Mouse (Mus musculus) liver, embryonic 14.5 days (tissue): ENCODE data around the gene Cbln3. TPM values are rescaled to one million over a fixed set of nuclear protein-coding genes. Genes with fewer than 3 reads are reported as not detected.

Experiments used
- ATAC-seq: fragments of 200-750 bp; cut with Nextera tagmentation; 2 replicates; pipeline ENCODE4 v1.8.0; 2017; ENCODE audit warnings: moderate number of reproducible peaks, mild to moderate bottlenecking, moderate library complexity; ENCODE audit not compliant: insufficient read depth
- DNase-seq, 3 experiments: peaks; one replicate each; pipeline ENCODE4 v3.0.0-alpha.2; 2012 to 2013; ENCODE audit warnings: low read depth in 3 of 3, low spot score in 3 of 3
- H3K27ac ChIP-seq: fragments of 300-500 bp; sonication (generic); 2 replicates; pipeline ENCODE4 v1.5.1; 2014; ENCODE audit warnings: moderate library complexity, mild to moderate bottlenecking, control low read depth, inconsistent platforms
- H3K27me3 ChIP-seq: fragments of 300-500 bp; sonication (generic); 2 replicates; pipeline ENCODE4 v1.6.1; 2014; ENCODE audit warnings: mild to moderate bottlenecking, low read length, moderate library complexity; ENCODE audit not compliant: control insufficient read depth, insufficient read depth
- H3K36me3 ChIP-seq: fragments of 300-500 bp; sonication (generic); replicated peaks from 2 replicates; pipeline ENCODE4 v1.6.1; 2014; ENCODE audit warnings: low read depth; ENCODE audit not compliant: control insufficient read depth, insufficient read depth
- H3K4me1 ChIP-seq, 2 experiments: fragments of 200-500 bp in 1 of 2; fragments of 300-500 bp in 1 of 2; sonication (generic) in 1 of 2; replicated peaks; 2 replicates each; pipeline ENCODE4 v1.6.1; 2012 to 2014; ENCODE audit warnings: antibody characterized with exemption in 1 of 2, inconsistent platforms in 1 of 2, low read length in 1 of 2; ENCODE audit not compliant: control insufficient read depth in 2 of 2, insufficient read depth in 2 of 2
- H3K4me2 ChIP-seq: fragments of 300-500 bp; sonication (generic); 2 replicates; pipeline ENCODE4 v1.6.1; 2014; ENCODE audit warnings: low read depth, mild to moderate bottlenecking, control low read depth, moderate library complexity
- H3K4me3 ChIP-seq, 2 experiments: fragments of 200-500 bp in 1 of 2; fragments of 300-500 bp in 1 of 2; sonication (generic) in 1 of 2; 2 replicates each; pipeline ENCODE4 v1.5.1; 2012 to 2014; ENCODE audit warnings: low read depth in 2 of 2, low read length in 2 of 2, mild to moderate bottlenecking in 2 of 2, control low read depth in 1 of 2, inconsistent platforms in 1 of 2, moderate library complexity in 1 of 2; ENCODE audit not compliant: insufficient read depth in 1 of 2
- H3K9ac ChIP-seq: fragments of 300-500 bp; sonication (generic); replicated peaks from 2 replicates; pipeline ENCODE4 v1.6.1; 2014; ENCODE audit warnings: mild to moderate bottlenecking, control low read depth, moderate library complexity
- H3K9me3 ChIP-seq: fragments of 300-500 bp; sonication (generic); 2 replicates; pipeline ENCODE4 v1.6.1; 2016; ENCODE audit warnings: low read length, mixed read lengths; ENCODE audit not compliant: control insufficient read depth
- CTCF ChIP-seq: IDR thresholded peaks from 2 replicates; pipeline ENCODE4 v1.5.1; 2016; ENCODE audit warnings: antibody characterized with exemption, low read depth, control low read depth
- EP300 ChIP-seq: IDR thresholded peaks from 2 replicates; pipeline ENCODE4 v1.6.1; 2016; ENCODE audit warnings: antibody characterized with exemption, low read depth
- whole genome bisulfite sequencing: fragments of 180-500 bp; shearing (Covaris S2); extraction: QIAGEN DNeasy Blood & Tissue Kit; methylation state at CpG from one replicate; pipeline ENCODE4 v1.1.7; 2014; ENCODE audit not compliant: insufficient replicate concordance; 5-methylcytosine and 5-hydroxymethylcytosine counted together
- polyA plus RNA-seq, 2 experiments: library from polyadenylated mRNA; depleted of rRNA in 1 of 2; stranded (reverse) in 1 of 2; unstranded in 1 of 2; fragments of >200 nt; fragmentation: Nextera tagmentation in 1 of 2; extraction: Ambion mirVana in 1 of 2; gene quantifications; 2 replicates each; pipeline versions ENCODE4 v1.2.1 to v1.2.3; 2012 to 2014

Gene Cbln3
- polyA plus RNA-seq, 2 experiments: 0.06 to 0.15 TPM

- TF ChIP-seq CTCF: peak; percentile 88
- no peak for TF ChIP-seq EP300
- no peaks in the 10 kb centered on the region for H3K27me3 ChIP-seq
- H3K9me3 ChIP-seq: no peaks in the 10 kb centered on the region
- H3K9ac ChIP-seq: no peak overlapping the region
- no peak overlapping the region for H3K27ac ChIP-seq
- 30% methylated on average over 14 of the region's 14 CpGs for WGBS
- H3K4me2 ChIP-seq: no peak overlapping the region
- DNase-seq (peak; percentile 67 to 72 (median 70)), ATAC-seq (no peak)
- peaks cover 12 to 19% of the 10 kb centered on the region in 2 experiments for H3K4me1 ChIP-seq
- H3K4me3 ChIP-seq: no peak overlapping the region
- no peaks in the 10 kb centered on the region for H3K36me3 ChIP-seq
Observed at GRCm38 (mm10) chr14:55918240-55919082, 34.3 kb upstream of the Cbln3 start.

DNA sequence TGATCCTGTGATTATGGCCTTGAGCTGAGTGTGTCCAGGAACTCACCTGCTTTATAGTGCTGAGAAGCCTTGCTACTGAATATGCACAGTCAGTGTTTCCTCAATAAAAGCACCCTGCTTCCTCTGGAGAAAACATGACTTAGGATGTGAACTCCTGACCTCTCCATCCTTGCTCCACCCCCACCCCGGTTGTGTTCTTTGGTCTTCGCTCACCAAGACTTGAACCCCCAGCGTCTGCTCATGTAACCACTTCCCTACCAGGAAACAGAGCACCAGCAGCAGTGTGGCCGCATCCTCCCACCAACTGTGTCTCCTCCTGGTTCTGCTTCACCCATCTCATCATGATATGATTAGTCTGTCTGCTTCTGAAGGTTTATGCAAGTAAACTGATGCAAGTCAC is 29.2 kb upstream of the Cbln3 start:
- TF ChIP-seq EP300 (no peak), CTCF (no peak)
- no peak for DNase-seq
- ATAC-seq: no peak

DNA sequence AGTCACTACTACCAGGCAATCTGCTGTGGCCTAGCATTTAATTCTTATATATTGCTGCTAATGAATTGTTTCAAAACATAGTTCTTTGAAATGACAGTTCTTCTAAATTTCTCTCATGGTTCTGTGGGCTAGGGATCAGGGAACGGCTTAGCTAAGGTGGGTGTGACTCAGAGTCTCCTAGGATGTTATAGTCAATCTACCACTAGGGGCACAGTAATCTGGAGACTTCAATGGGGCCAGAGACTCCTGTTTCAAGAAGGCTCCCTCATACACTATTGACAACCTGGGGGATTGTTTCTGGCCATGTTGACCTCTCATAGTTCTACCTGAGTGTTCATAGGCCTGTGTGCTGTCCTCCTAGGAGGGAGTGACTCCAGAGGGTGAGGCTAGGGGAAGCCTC is 21.3 kb upstream of the Cbln3 start:
- Histone ChIP-seq H3K4me1 (peaks cover 2 to 10% of the 10 kb centered on the region in 2 experiments; a peak in 3 of 4 replicates), H3K27me3 (no peaks in the 10 kb centered on the region), H3K9ac (no peak overlapping the region), H3K27ac (no peak overlapping the region), H3K4me3 (no peak overlapping the region), H3K9me3 (no peaks in the 10 kb centered on the region), H3K4me2 (no peak overlapping the region), H3K36me3 (no peaks in the 10 kb centered on the region)
- ATAC-seq: no peak
- no peak for DNase-seq
- 21% methylated on average over 1 of the region's 1 CpGs for WGBS
- no peak for TF ChIP-seq EP300
- peak; percentile 37; the same call in 1 of the 2 replicates for TF ChIP-seq CTCF

More for the DNA sequence above, 29.2 kb upstream of the Cbln3 start:
- no peak overlapping the region for H3K9ac ChIP-seq
- no peaks in the 10 kb centered on the region for H3K27me3 ChIP-seq
- H3K27ac ChIP-seq: no peak overlapping the region
- no peaks in the 10 kb centered on the region for H3K9me3 ChIP-seq
- no peak overlapping the region for H3K4me2 ChIP-seq
- 24% methylated on average over 4 of the region's 4 CpGs for WGBS
- H3K4me3 ChIP-seq: no peak overlapping the region
- H3K4me1 ChIP-seq: no peaks in the 10 kb centered on the region
- no peaks in the 10 kb centered on the region for H3K36me3 ChIP-seq

- no peak for DNase-seq
- no peak overlapping the region; the same call in 1 of the 2 replicates for H3K9ac ChIP-seq
- ATAC-seq: no peak
- no peak for TF ChIP-seq EP300
- TF ChIP-seq CTCF: no peak
- H3K27ac ChIP-seq: no peak overlapping the region
- no peaks in the 10 kb centered on the region for H3K9me3 ChIP-seq
- peak overlapping the region; percentile 43 to 49 for H3K4me3 ChIP-seq
- peaks cover 2 to 19% of the 10 kb centered on the region in 2 experiments; a peak in 3 of 4 replicates for H3K4me1 ChIP-seq
- H3K4me2 ChIP-seq: peak overlapping the region; percentile 62
- WGBS: 8% methylated on average over 12 of the region's 12 CpGs
- H3K36me3 ChIP-seq: peaks cover 11% of the 10 kb centered on the region
- H3K27me3 ChIP-seq: no peaks in the 10 kb centered on the region; the same call in 1 of the 2 replicates
Observed at GRCm38 (mm10) chr14:55900414-55900755, 16.2 kb upstream of the Cbln3 start.

GRCm38 (mm10) chr14:55899701-55900413 is 15.7 kb upstream of the Cbln3 start, which contains the start of gene Sdr39u1:
Gene Sdr39u1 (minus strand): TSS chr14:55900293.
- no peak within 1 kb of the TSS for H3K27ac ChIP-seq
- peak within 1 kb of the TSS; percentile 40 for H3K9ac ChIP-seq
- H3K36me3 ChIP-seq: peaks cover 13% of the 10 kb centered on the region
- peak within 1 kb of the TSS; percentile 62 for H3K4me2 ChIP-seq
- TF ChIP-seq EP300: no peak
- no peak; the same call in 1 of the 2 replicates for TF ChIP-seq CTCF
- 1% methylated on average over 39 of the region's 39 CpGs for WGBS
- peak; percentile 73 for ATAC-seq
- DNase-seq: peak; percentile 47 to 50 (median 49)
- H3K27me3 ChIP-seq: no peaks in the 10 kb centered on the region; the same call in 1 of the 2 replicates
- peaks cover 2 to 19% of the 10 kb centered on the region in 2 experiments; a peak in 3 of 4 replicates for H3K4me1 ChIP-seq
- H3K4me3 ChIP-seq: peak within 1 kb of the TSS; percentile 43 to 49
- H3K9me3 ChIP-seq: no peaks in the 10 kb centered on the region
